Mouse (Mus musculus) embryonic fibroblast, embryonic 13.5 days (primary cell): ENCODE measurements around the gene Fam71d. TPM values are rescaled to one million over a fixed set of nuclear protein-coding genes. Genes with fewer than 3 reads are reported as not detected.

Experiments used
- H3K27ac ChIP-seq: 2 replicates; pipeline ENCODE4 v1.5.1; 2012; ENCODE audit warnings: low read length, control low read depth, inconsistent platforms; ENCODE audit not compliant: insufficient read depth
- H3K4me1 ChIP-seq: 2 replicates; pipeline ENCODE4 v1.6.1; 2011; ENCODE audit warnings: low read length; ENCODE audit not compliant: control insufficient read depth, insufficient read depth
- H3K4me3 ChIP-seq: 2 replicates; pipeline ENCODE4 v1.5.1; 2011; ENCODE audit warnings: mild to moderate bottlenecking, control low read depth, low read length; ENCODE audit not compliant: insufficient read depth
- CTCF ChIP-seq: IDR thresholded peaks from 2 replicates; pipeline ENCODE4 v1.5.1; 2011; ENCODE audit warnings: mild to moderate bottlenecking, control low read depth, low read length, moderate library complexity, borderline replicate concordance; ENCODE audit not compliant: insufficient read depth
- POLR2A ChIP-seq: IDR thresholded peaks from 2 replicates; pipeline ENCODE4 v1.6.1; 2011; ENCODE audit warnings: low read depth, mild to moderate bottlenecking, control low read depth, low read length, moderate library complexity
- polyA plus RNA-seq: library from polyadenylated mRNA; stranded (reverse); fragments of >200 nt; gene quantifications from 2 replicates; pipeline ENCODE4 v1.2.4, GENCODE M21; 2011; ENCODE audit warnings: low read depth; ENCODE audit not compliant: missing spikeins, insufficient read length

The Fam71d gene
- polyA plus RNA-seq, result not detected in 2 replicates

- TF ChIP-seq POLR2A (no peak), CTCF (no peak)
Observed at GRCm38 (mm10) chr12:78691325-78691724, at the start of gene Fam71d. TSS of gene Fam71d (plus strand) at chr12:78691535.

DNA sequence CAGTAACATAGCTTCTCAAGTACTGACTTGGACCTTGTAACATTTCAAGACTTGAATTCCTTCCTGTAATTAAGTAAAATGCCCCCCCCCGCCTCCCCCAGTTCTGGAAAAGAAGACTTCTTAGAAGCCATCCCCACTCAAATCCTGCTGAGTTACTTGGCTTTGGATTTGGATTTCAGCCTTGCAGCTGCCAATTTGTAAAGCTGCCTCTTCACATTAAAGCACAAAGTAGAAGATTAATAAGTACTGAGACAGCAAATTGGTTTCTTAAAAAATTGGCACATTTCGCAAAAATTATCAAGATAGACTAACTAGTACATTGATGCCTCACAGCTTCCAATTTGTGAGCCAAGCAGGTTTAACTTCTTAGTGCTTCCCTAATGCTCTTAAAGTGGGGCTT lies 47.6 kb upstream of the Fam71d start:
- TF ChIP-seq POLR2A (no peak), CTCF (no peak)
- peaks cover 4% of the 10 kb centered on the region; the same call in 1 of the 2 replicates for H3K4me1 ChIP-seq
- no peak overlapping the region for H3K27ac ChIP-seq
- H3K4me3 ChIP-seq, result no peak overlapping the region

More at GRCm38 (mm10) chr12:78691325-78691724, at the start of gene Fam71d:
- H3K4me3 ChIP-seq, result no peak within 1 kb of the TSS
- no peaks in the 10 kb centered on the region for H3K4me1 ChIP-seq
- H3K27ac ChIP-seq, result no peak within 1 kb of the TSS

GRCm38 (mm10) chr12:78645282-78645681 lies 46.1 kb upstream of the Fam71d start:
- Histone ChIP-seq H3K27ac (no peak overlapping the region), H3K4me3 (no peak overlapping the region), H3K4me1 (peaks cover 2% of the 10 kb centered on the region; the same call in 1 of the 2 replicates)
- TF ChIP-seq CTCF (no peak), POLR2A (no peak)

DNA sequence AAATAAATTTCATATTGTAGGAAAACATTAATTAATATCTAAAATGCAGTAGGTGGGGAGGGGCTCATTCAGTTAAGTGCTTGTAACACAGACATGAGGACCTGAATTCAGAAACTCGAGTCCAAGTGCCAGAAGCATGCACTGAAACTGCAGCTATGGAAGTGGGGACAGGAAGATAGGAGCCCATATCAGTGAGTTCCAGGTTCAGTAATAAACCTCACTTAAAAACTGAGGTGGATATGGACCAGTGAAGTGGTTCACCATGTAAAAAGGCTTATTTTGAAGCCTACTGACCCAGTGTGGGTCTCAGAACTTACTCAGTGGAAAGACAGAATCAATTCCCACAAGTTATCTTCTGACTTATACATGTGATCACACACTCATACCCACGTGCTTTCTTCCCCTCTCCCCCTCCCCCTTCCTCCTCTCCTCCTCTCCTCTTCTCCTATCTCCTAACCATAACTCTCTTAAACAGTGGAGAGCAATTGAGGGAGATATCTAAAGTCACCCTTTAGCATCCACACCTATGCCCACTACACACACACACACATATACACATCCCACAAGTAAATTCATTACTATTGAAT lies 31.5 kb upstream of the Fam71d start:
- H3K27ac ChIP-seq, result no peak overlapping the region
- TF ChIP-seq CTCF (no peak), POLR2A (no peak)
- H3K4me3 ChIP-seq, result no peak overlapping the region
- no peaks in the 10 kb centered on the region for H3K4me1 ChIP-seq

- TF ChIP-seq POLR2A, result no peak
- no peak for TF ChIP-seq CTCF
- H3K4me1 ChIP-seq, result no peaks in the 10 kb centered on the region
- no peak overlapping the region for H3K4me3 ChIP-seq
- H3K27ac ChIP-seq, result no peak overlapping the region
Observed at GRCm38 (mm10) chr12:78678101-78678806, 13.1 kb upstream of the Fam71d start.

GRCm38 (mm10) chr12:78678807-78679189 lies 12.5 kb upstream of the Fam71d start:
- H3K4me3 ChIP-seq, result no peak overlapping the region
- no peak overlapping the region for H3K27ac ChIP-seq
- no peaks in the 10 kb centered on the region for H3K4me1 ChIP-seq
- TF ChIP-seq POLR2A (no peak), CTCF (no peak)

DNA sequence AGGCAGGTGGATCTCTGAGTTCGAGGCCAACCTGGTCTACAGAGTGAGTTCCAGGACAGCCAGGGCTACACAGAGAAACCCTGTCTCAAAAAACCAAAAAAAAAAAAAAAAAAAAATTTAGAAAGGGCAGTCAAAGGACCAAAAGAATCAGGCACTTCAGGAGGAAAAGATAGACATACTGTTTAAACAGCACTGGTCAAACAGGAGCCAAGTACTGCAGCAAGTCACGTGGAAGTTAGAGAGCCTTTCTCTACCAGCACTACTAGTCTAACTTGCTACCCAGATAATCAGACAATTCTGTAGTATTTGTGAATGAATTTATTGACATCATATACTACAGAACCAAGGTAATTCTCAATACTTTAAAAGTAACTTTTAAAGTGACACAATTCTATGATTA lies 10.3 kb upstream of the Fam71d start:
- Histone ChIP-seq H3K27ac (no peak overlapping the region), H3K4me1 (no peaks in the 10 kb centered on the region), H3K4me3 (no peak overlapping the region)
- TF ChIP-seq POLR2A (no peak), CTCF (no peak)

DNA sequence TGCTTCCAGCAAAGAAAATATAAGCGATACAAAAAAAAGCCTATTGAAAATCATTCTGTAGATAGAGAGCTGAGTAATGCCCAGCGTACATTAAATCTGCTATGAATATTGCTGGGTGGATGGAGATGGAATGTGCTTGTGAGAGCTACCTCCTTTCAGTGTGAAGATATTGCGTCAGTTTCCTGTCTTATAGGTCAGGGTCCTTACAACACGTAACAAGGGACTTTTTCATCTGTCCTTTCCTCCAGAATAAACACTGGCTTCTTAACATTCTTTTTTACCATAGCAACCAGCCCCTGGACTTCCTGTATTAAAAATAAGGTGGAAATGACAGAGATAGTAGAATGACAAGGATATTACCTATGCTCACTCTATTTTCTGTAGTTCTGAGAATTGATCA lies 9.1 kb upstream of the Fam71d start:
- H3K4me1 ChIP-seq, result no peaks in the 10 kb centered on the region
- H3K4me3 ChIP-seq, result no peak overlapping the region
- no peak overlapping the region for H3K27ac ChIP-seq
- TF ChIP-seq POLR2A (no peak), CTCF (no peak)

- TF ChIP-seq CTCF, result no peak
- no peak for TF ChIP-seq POLR2A
- no peak overlapping the region for H3K4me3 ChIP-seq
- no peaks in the 10 kb centered on the region for H3K4me1 ChIP-seq
- no peak overlapping the region for H3K27ac ChIP-seq
Observed at GRCm38 (mm10) chr12:78685669-78686215, 5.6 kb upstream of the Fam71d start.

DNA sequence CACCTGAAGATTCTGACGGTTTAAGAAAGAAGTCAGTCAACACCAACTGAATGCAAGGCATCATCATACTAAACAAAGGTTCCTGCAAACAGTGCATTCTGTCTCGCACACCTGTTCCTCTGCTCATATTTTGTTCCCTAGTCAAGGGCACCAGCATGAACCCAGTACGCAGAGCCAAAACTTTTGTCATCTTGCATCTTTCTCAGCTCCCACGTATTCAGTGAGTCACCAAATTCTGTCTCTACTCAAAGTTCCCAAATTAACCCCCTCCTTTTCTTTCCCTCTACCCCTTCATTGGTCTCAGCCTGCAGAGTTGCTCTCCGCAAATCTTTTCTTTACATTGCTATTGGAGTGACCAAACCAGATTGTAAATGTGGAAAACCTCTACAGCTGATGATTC lies 2.5 kb upstream of the Fam71d start:
- Histone ChIP-seq H3K27ac (no peak overlapping the region), H3K4me3 (no peak overlapping the region), H3K4me1 (no peaks in the 10 kb centered on the region)
- TF ChIP-seq CTCF (no peak), POLR2A (no peak)

- no peaks in the 10 kb centered on the region for H3K4me1 ChIP-seq
Observed at GRCm38 (mm10) chr12:78693281-78693680, 1.9 kb downstream of the Fam71d start.

More at GRCm38 (mm10) chr12:78693281-78693680, 1.9 kb downstream of the Fam71d start:
- Histone ChIP-seq H3K4me3 (no peak overlapping the region), H3K27ac (no peak overlapping the region)
- TF ChIP-seq POLR2A (no peak), CTCF (no peak)
